Mouse (Mus musculus) ES-Bruce4 (cell line): ENCODE measurements around the gene Fam222b.

Experiments
- CTCF ChIP-seq: IDR thresholded peaks from one replicate; pipeline ENCODE4 v1.8.1; 2011; ENCODE audit warnings: low read depth, low read length
- EP300 ChIP-seq: IDR thresholded peaks from 2 replicates; pipeline ENCODE4 v1.6.1; 2011; ENCODE audit warnings: low read depth, low read length; ENCODE audit not compliant: insufficient read depth
- POLR2A ChIP-seq: IDR thresholded peaks from one replicate; pipeline ENCODE4 v1.8.1; 2011; ENCODE audit warnings: low read length; ENCODE audit not compliant: insufficient read depth

GRCm38 (mm10) chr11:78137584-78137983, 43.1 kb downstream of the Fam222b start:
- no peak for TF ChIP-seq CTCF
- TF ChIP-seq EP300, result no peak
- TF ChIP-seq POLR2A, result no peak
